Mouse (Mus musculus) hindbrain, embryonic 15.5 days (tissue): ENCODE data around the gene Hoxb8. TPM values are rescaled to one million over a fixed set of nuclear protein-coding genes. Genes with fewer than 3 reads are reported as not detected.
A peak's percentile ranks its signal among the peaks of the same experiment; 100 is the strongest.

ENCODE experiments used
- ATAC-seq: fragments of 200-750 bp; cut with Nextera tagmentation; 2 replicates; pipeline ENCODE4 v1.8.0; 2017; ENCODE audit warnings: low read depth, moderate number of reproducible peaks, moderate TSS enrichment; ENCODE audit not compliant: low FRiP score
- H3K27ac ChIP-seq: fragments of 300-500 bp; sonication (generic); replicated peaks from 2 replicates; pipeline ENCODE4 v1.5.1; 2015; ENCODE audit warnings: mild to moderate bottlenecking, inconsistent platforms
- H3K27me3 ChIP-seq: fragments of 300-500 bp; sonication (generic); 2 replicates; pipeline ENCODE4 v1.6.1; 2015; ENCODE audit warnings: control low read depth, inconsistent platforms
- H3K36me3 ChIP-seq: fragments of 300-500 bp; sonication (generic); 2 replicates; pipeline ENCODE4 v1.6.1; 2015; ENCODE audit warnings: control low read depth, inconsistent platforms
- H3K4me1 ChIP-seq: fragments of 300-500 bp; sonication (generic); replicated peaks from 2 replicates; pipeline ENCODE4 v1.6.1; 2015; ENCODE audit warnings: control low read depth, inconsistent platforms
- H3K4me2 ChIP-seq: fragments of 300-500 bp; sonication (generic); 2 replicates; pipeline ENCODE4 v1.6.1; 2015; ENCODE audit warnings: moderate library complexity, mild to moderate bottlenecking, inconsistent platforms
- H3K4me3 ChIP-seq: fragments of 300-500 bp; sonication (generic); 2 replicates; pipeline ENCODE4 v1.5.1; 2015; ENCODE audit warnings: mild to moderate bottlenecking, inconsistent platforms
- H3K9ac ChIP-seq: fragments of 300-500 bp; sonication (generic); 2 replicates; pipeline ENCODE4 v1.6.1; 2015; ENCODE audit warnings: inconsistent platforms
- H3K9me3 ChIP-seq: fragments of 300-500 bp; sonication (generic); 2 replicates; pipeline ENCODE4 v1.6.1; 2016; ENCODE audit warnings: control low read depth, inconsistent platforms
- WGBS: fragments of 180-500 bp; shearing (Covaris S2); methylation state at CpG from one replicate; pipeline ENCODE4 v1.1.7; 2015; 5-methylcytosine and 5-hydroxymethylcytosine counted together
- polyA plus RNA-seq: library from polyadenylated mRNA; unstranded; fragments of >200 nt; fragmentation: Nextera tagmentation; extraction: Ambion mirVana; gene quantifications from 2 replicates; pipeline ENCODE4 v1.2.1, GENCODE M21; 2015

Gene Hoxb8
- polyA plus RNA-seq, 1 experiment from 2014 or later, result 26.1 TPM

DNA sequence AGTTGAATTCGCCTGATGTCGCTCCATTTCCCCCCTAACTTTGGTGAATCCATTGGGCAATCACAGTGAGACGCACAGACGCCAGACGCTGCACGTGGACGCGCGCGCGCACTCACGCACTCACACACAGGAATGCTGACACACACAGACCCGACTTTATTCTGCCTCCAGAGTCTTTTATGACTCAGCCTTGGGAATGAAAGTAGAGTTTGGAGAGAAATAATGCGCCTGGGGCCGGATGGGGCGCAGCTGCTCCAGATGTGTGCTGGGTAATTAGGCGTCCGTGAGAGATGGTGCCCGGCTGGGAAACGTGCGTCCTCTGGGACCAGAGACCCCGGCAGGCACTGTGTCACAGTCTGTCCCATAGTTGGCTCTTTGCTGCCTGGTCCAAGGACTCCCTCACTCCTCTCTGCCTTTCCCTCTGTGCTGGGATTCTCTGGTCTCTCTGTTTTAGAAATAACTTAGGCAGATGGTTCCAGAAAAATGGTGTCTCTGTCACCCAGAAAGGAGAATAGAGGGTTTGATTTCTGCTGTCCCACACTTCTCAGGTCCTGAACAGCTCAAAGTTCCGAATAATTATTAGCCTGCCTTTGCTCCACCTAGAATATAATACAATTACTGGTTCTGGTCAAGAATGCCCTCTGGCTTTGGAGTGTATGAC, 21.3 kb upstream of the Hoxb8 start:
- no peak overlapping the region for H3K27ac ChIP-seq
- H3K4me1 ChIP-seq, result no peaks in the 10 kb centered on the region
- 1% methylated on average over 23 of the region's 23 CpGs for WGBS

DNA sequence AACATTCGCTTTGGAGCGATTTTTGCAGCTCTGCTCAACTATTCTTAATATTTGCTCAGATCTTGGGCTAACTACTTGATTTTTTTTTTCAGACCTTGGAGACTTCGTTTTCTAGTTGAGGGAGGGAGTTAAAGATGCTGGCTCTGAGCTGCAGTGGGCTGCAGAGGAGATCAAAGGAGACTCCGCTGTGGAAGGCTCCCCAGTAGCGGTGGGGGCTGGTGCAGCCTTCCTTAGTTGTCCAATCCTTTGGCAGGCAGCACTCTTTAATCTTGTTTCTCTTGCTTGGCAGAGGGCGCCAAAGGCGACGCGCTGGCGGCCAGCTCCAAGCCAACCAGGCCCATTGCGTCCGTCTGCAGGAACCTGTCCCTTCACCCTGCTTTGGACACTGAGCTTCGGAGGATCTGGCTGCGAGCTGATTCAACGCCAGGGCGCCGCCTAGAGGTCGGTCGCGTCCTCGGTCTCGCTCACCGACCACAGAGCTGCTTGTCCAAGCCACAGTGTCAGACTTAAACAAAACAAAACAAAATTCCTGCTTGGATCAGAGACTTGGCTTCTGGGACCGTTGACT, 20.3 kb upstream of the Hoxb8 start:
- Histone ChIP-seq H3K4me2 (no peak overlapping the region), H3K36me3 (no peaks in the 10 kb centered on the region), H3K9ac (no peak overlapping the region), H3K27me3 (peaks cover 98% of the 10 kb centered on the region), H3K27ac (no peak overlapping the region), H3K4me1 (no peaks in the 10 kb centered on the region), H3K4me3 (no peak overlapping the region), H3K9me3 (no peaks in the 10 kb centered on the region)
- WGBS, result 2% methylated on average over 24 of the region's 24 CpGs
- ATAC-seq, result no peak

More for the DNA sequence above, 21.3 kb upstream of the Hoxb8 start:
- H3K4me2 ChIP-seq, result no peak overlapping the region
- H3K4me3 ChIP-seq, result no peak overlapping the region
- ATAC-seq, result no peak
- peaks cover 98% of the 10 kb centered on the region for H3K27me3 ChIP-seq
- H3K9ac ChIP-seq, result no peak overlapping the region
- H3K36me3 ChIP-seq, result no peaks in the 10 kb centered on the region
- H3K9me3 ChIP-seq, result no peaks in the 10 kb centered on the region

DNA sequence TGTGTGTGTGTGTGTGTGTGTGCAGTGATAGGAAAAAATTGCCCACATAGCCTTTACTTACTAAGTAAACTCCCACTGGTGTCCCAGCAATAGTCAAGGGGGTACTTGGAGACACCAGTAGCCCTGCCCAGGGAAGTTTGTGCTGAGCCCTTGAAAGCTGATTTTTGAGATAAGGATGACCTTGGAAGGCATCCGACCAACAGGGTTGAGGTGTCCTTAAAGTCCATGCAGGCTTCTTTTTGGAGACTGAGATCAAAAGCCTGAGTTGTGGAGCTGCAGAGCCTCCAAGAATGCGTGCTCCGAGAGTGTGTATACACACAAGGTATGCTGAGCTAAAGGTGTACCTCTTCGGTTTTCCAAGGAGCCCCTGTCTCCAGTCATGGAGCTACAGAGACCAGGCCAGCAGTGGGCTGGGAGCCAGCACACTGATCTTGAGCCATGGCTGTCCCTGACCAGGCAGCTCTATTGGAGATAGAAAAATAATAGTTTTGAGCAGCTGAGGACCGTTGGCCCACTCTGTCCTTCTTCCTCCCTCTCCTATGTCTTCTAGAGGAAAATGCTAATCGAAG, 19.4 kb upstream of the Hoxb8 start:
- Histone ChIP-seq H3K27me3 (peaks cover 98% of the 10 kb centered on the region), H3K4me1 (no peaks in the 10 kb centered on the region)
- WGBS, result 16% methylated on average over 6 of the region's 6 CpGs

GRCm38 (mm10) chr11:96263636-96264389, 17.9 kb upstream of the Hoxb8 start:
- H3K4me3 ChIP-seq, result no peak overlapping the region
- no peaks in the 10 kb centered on the region for H3K9me3 ChIP-seq
- no peaks in the 10 kb centered on the region for H3K36me3 ChIP-seq
- WGBS, result 1% methylated on average over 33 of the region's 33 CpGs
- no peak overlapping the region for H3K4me2 ChIP-seq
- H3K9ac ChIP-seq, result no peak overlapping the region
- H3K27ac ChIP-seq, result no peak overlapping the region
- no peaks in the 10 kb centered on the region for H3K4me1 ChIP-seq
- no peak for ATAC-seq
- H3K27me3 ChIP-seq, result peaks cover 97% of the 10 kb centered on the region

More for the DNA sequence above, 19.4 kb upstream of the Hoxb8 start:
- no peak overlapping the region for H3K4me2 ChIP-seq
- H3K36me3 ChIP-seq, result no peaks in the 10 kb centered on the region
- H3K27ac ChIP-seq, result no peak overlapping the region
- no peak for ATAC-seq
- no peak overlapping the region for H3K4me3 ChIP-seq
- H3K9me3 ChIP-seq, result no peaks in the 10 kb centered on the region
- no peak overlapping the region for H3K9ac ChIP-seq

DNA sequence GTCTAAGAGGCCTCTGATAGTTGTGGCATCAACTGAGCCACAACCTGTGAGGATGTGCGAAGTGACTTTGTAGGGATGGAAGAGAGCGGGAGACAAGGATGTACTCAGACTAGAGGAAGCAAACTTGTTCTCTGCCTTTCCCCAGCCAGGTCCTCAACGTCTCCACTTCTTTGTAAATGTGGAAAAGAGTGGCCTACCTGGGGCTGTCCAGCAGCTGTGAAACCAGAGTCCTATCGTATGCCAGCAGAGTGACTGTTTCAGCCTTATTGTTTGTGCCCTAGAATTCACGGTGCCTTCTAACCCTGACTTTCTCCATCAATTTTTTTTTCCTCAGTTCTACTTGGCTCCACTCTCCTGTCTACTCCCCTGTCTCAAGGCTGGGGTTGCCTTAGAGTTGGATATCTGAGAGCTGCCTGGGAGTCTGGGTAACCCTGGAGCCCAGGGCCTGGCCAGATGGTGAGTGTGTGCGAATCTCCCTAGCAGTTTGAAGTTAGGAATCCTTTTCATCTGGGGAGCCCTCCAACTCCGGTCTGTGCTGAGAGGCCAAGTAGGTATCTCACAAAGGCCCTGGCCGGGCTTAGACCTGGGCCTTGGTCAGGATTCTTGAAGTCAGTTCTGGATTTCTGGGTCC, 17.2 kb upstream of the Hoxb8 start:
- 6% methylated on average over 8 of the region's 8 CpGs for WGBS
- no peak overlapping the region for H3K4me2 ChIP-seq
- H3K27ac ChIP-seq, result no peak overlapping the region
- ATAC-seq, result no peak
- no peaks in the 10 kb centered on the region for H3K36me3 ChIP-seq
- peaks cover 94% of the 10 kb centered on the region for H3K27me3 ChIP-seq
- no peak overlapping the region for H3K4me3 ChIP-seq
- H3K9ac ChIP-seq, result no peak overlapping the region
- no peaks in the 10 kb centered on the region for H3K9me3 ChIP-seq
- H3K4me1 ChIP-seq, result no peaks in the 10 kb centered on the region

DNA sequence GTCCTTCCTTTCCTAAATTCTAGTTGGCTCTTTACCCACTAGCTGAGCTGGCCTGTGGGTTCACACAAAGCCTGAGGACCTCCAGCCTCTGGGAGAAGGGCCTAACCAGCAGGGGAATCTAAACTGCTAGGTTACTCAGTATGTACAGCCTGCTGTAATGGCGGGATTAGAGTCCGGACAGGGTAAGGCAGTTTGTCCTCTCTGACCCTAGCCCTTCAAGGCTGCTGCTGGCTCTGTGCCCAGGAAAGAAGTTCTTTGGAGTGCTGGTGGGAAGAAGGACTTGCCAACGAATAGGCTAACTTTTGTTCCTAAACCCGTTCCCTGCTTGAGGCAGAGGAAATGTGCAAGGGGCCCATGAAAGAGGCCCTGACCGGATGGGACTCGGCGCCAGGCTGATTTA, 15.8 kb upstream of the Hoxb8 start:
- H3K4me1 ChIP-seq, result 0 out of 2 replicates have a peak, but pooled peaks cover 2% of the 10 kb centered on the region
- no peak for ATAC-seq
- WGBS, result 5% methylated on average over 7 of the region's 7 CpGs
- H3K9me3 ChIP-seq, result no peaks in the 10 kb centered on the region
- H3K27ac ChIP-seq, result no peak overlapping the region
- H3K4me3 ChIP-seq, result no peak overlapping the region
- H3K36me3 ChIP-seq, result no peaks in the 10 kb centered on the region
- H3K4me2 ChIP-seq, result no peak overlapping the region
- peaks cover 89% of the 10 kb centered on the region for H3K27me3 ChIP-seq
- H3K9ac ChIP-seq, result no peak overlapping the region

DNA sequence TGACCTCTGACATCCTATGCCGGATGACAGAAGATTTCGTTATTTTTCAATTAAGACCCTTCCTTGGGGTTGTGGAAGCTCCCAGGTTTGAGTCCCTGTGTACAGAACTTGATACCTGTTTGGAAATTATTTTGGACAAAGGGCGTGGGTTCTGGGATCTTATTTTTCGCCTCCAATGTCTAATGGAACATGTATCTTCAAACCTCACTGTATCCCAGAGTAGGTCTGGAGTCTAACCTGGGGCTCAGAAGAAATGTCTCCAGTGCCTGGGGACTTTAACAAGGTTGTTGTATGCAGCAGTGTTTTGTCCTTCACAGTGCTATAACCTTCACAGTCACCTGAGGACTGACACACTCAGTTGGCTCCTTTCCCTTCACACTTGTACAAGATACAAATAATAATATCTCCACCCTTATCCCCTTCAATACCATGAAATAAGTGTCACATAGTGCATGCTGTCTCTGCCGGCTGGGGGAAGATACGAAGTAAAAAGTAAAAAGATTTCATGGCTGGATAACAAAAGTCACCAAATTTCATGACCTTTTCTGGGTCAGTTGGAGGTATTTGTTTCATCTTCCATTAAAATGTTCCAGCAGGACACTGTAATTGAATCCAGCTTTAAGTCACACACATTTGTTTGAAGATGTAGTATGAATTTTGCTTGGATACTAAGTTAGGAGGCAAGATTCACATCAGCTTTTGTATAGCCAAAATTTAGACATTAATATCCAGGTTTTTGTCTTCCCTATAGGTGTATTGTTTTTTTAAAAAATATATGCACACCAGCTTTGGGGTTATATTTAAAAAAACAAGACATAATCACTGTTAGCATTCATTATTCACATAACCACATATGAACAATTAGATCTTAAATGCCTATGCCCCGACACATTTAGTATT, 14.4 kb upstream of the Hoxb8 start:
- peaks cover 11% of the 10 kb centered on the region; the same call in 1 of the 2 replicates for H3K4me1 ChIP-seq
- peaks cover 85% of the 10 kb centered on the region for H3K27me3 ChIP-seq
- WGBS, result 14% methylated on average over 7 of the region's 7 CpGs
- no peaks in the 10 kb centered on the region for H3K9me3 ChIP-seq
- H3K4me3 ChIP-seq, result no peak overlapping the region
- H3K36me3 ChIP-seq, result no peaks in the 10 kb centered on the region
- no peak overlapping the region for H3K4me2 ChIP-seq
- no peak overlapping the region for H3K27ac ChIP-seq
- ATAC-seq, result no peak
- H3K9ac ChIP-seq, result no peak overlapping the region

- H3K36me3 ChIP-seq, result no peaks in the 10 kb centered on the region
- no peak overlapping the region for H3K9ac ChIP-seq
- no peak overlapping the region for H3K4me3 ChIP-seq
- H3K4me1 ChIP-seq, result peaks cover 14% of the 10 kb centered on the region; the same call in 1 of the 2 replicates
- ATAC-seq, result no peak
- no peaks in the 10 kb centered on the region for H3K9me3 ChIP-seq
- H3K27ac ChIP-seq, result no peak overlapping the region
- no peak overlapping the region for H3K4me2 ChIP-seq
- peaks cover 85% of the 10 kb centered on the region for H3K27me3 ChIP-seq
- 0% methylated on average over 1 of the region's 1 CpGs for WGBS
These were observed 13.5 kb upstream of the Hoxb8 start for GRCm38 (mm10) chr11:96268031-96268745.

- H3K36me3 ChIP-seq, result no peaks in the 10 kb centered on the region
- no peak overlapping the region for H3K9ac ChIP-seq
- H3K4me2 ChIP-seq, result no peak overlapping the region
- no peaks in the 10 kb centered on the region for H3K9me3 ChIP-seq
- no peak overlapping the region for H3K27ac ChIP-seq
- H3K4me1 ChIP-seq, result peaks cover 14% of the 10 kb centered on the region; the same call in 1 of the 2 replicates
- ATAC-seq, result no peak
- 1% methylated on average over 19 of the region's 19 CpGs for WGBS
- H3K27me3 ChIP-seq, result peaks cover 85% of the 10 kb centered on the region
- H3K4me3 ChIP-seq, result no peak overlapping the region
These were observed 11.8 kb upstream of the Hoxb8 start for GRCm38 (mm10) chr11:96269869-96270268.

GRCm38 (mm10) chr11:96270996-96271540, 10.6 kb upstream of the Hoxb8 start, which contains the start of gene Hoxb9:
Hoxb9 (plus strand) TSS chr11:96271457.
- Histone ChIP-seq H3K4me3 (peak within 1 kb of the TSS; percentile 26), H3K9me3 (no peaks in the 10 kb centered on the region), H3K27me3 (peaks cover 85% of the 10 kb centered on the region), H3K9ac (no peak within 1 kb of the TSS; the same call in 1 of the 2 replicates), H3K4me2 (peak within 1 kb of the TSS; percentile 43), H3K27ac (0 out of 2 replicates have a peak within 1 kb of the TSS, but pooled peaks have one; percentile 28), H3K36me3 (no peaks in the 10 kb centered on the region), H3K4me1 (peaks cover 14% of the 10 kb centered on the region; the same call in 1 of the 2 replicates)
- 0% methylated on average over 39 of the region's 40 CpGs for WGBS
- ATAC-seq, result no peak
